Mouse (Mus musculus) cortical plate, adult 2 months (tissue): ENCODE results near the gene Htr5b. TPM values are rescaled to one million over a fixed set of nuclear protein-coding genes. Genes with fewer than 3 reads are reported as not detected.

Experiments
- H3K27ac ChIP-seq: fragments of 200-500 bp; 2 replicates; pipeline ENCODE4 v1.5.1; 2012; ENCODE audit warnings: low read length, control low read depth, inconsistent platforms; ENCODE audit not compliant: insufficient read depth
- H3K4me1 ChIP-seq: fragments of 200-500 bp; 2 replicates; pipeline ENCODE4 v1.6.1; 2011; ENCODE audit warnings: low read length; ENCODE audit not compliant: control insufficient read depth, insufficient read depth
- H3K4me3 ChIP-seq: fragments of 200-500 bp; 2 replicates; pipeline ENCODE4 v1.5.1; 2011; ENCODE audit warnings: mild to moderate bottlenecking, low read length, control low read depth; ENCODE audit not compliant: insufficient read depth
- CTCF ChIP-seq: fragments of 200-500 bp; IDR thresholded peaks from 2 replicates; pipeline ENCODE4 v1.5.1; 2011; ENCODE audit warnings: mild to moderate bottlenecking, control low read depth, low read length; ENCODE audit not compliant: insufficient read depth; ENCODE audit errors: extremely low read depth
- POLR2A ChIP-seq: fragments of 200-500 bp; IDR thresholded peaks from 2 replicates; pipeline ENCODE4 v1.6.1; 2011; ENCODE audit warnings: mild to moderate bottlenecking, low read length, control low read depth; ENCODE audit not compliant: insufficient read depth; ENCODE audit errors: extremely low read depth
- polyA plus RNA-seq: library from polyadenylated mRNA; depleted of rRNA; stranded (reverse); fragments of >200 nt; gene quantifications from 2 replicates; pipeline ENCODE4 v1.2.3, GENCODE M21; 2012

The Htr5b gene
- polyA plus RNA-seq, 1 experiment, result 1.0 TPM

DNA sequence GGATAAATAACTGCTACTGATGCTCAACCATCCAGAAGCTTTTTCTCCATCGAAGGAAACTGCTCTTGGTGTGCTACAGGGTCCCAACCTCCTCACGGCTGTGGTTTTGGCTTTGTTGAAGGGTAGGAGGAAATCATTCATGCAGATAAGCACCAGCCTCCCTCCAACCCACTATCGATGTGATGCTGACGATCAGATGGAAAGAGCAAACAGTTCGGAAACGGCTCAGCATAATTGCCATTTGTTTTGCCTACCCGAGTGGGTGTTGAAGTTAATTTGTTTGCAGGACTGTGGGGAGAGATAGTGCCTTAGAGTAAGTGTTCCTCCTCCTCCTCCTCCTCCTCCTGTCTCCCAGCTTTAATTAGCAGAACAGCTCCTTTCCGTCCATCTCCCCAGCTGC is 12.1 kb upstream of the Htr5b start:
- TF ChIP-seq POLR2A (no peak), CTCF (no peak)

DNA sequence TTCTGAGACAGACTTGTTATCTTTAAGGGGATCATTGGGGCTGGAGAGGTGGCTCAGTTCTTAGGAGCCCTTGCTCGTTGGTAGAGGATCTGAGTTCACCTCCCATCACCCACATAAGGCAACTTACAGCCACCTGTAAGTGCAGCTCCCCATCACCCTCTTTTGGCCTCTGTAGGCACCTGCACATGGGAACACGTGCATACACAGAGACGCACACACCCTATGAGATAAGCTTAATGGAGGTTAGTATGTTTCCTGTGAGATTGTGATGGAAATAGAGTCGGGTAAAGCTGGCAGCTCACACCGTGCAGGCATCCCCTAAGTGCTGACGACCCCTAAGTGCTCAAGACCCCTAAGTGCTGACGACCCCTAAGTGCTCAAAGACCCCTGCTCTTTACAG is 3.2 kb upstream of the Htr5b start:
- Histone ChIP-seq H3K4me1 (peaks cover 1% of the 10 kb centered on the region; the same call in 1 of the 2 replicates), H3K27ac (no peak overlapping the region), H3K4me3 (no peak overlapping the region)
- TF ChIP-seq CTCF, result no peak
- TF ChIP-seq POLR2A, result no peak

More for the DNA sequence above, 12.1 kb upstream of the Htr5b start:
- no peaks in the 10 kb centered on the region for H3K4me1 ChIP-seq
- H3K27ac ChIP-seq, result no peak overlapping the region
- H3K4me3 ChIP-seq, result no peak overlapping the region

DNA sequence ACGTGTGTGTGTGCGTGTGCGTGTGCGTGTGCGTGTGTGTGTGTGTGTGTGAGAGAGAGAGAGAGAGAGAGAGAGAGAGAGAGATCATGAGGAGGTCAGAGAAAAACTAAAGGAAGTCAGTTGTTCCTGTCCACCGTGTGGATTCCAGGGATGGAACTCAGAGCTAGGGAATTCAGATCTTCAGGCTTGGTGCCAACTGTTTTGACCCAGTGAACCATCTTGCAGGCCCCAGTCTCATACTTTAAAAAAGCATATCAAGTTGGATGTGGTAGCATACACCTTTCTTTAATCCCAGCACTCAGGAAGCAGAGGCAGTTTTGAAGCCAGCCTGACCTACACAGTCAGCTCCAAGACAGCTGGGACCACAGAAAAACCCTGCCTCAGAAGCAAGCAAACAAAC is 1.0 kb upstream of the Htr5b start:
- TF ChIP-seq POLR2A, result no peak

DNA sequence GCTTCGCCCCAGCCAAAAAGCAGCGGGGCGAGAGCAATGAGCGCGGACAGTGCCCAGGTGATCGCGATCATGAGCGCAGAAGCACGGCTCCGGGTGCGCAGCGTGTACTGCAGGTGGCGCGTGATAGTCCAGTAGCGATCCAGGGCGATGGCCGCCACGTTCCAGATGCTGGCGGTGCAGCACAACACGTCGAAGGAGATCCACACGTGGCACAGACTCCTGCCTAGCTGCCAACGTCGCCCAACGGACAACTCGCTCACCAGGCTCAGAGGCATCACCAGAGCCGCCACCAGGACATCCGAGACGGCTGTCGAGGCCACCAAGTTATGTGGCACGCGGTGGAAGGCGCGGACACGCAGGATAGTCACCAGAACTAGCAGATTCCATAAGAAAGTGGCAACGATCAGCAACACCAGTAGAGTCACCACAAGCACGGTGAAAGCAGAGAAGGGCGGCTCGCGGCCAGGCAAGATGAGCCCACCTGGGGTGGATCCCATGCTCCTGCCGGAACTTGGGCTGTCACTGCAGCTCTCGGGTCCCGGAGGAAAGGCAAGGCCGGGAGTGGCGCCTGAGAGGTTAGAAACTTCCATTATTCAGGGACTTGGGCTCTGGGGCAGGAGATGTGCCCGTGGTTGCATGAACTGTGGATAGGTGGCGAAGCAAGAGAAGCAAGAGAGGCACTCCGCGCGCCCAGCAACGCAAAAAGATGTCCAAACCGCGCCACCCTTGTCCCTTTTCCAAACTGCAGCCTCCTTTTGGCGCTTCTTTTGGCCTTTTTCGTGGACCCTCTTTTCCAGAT is 466 bp downstream of the Htr5b start:
- Histone ChIP-seq H3K4me1 (peaks cover 1% of the 10 kb centered on the region; the same call in 1 of the 2 replicates), H3K27ac (no peak overlapping the region), H3K4me3 (peak overlapping the region; percentile 22)
- no peak for TF ChIP-seq POLR2A
- no peak for TF ChIP-seq CTCF

More for the DNA sequence above, 1.0 kb upstream of the Htr5b start:
- Histone ChIP-seq H3K4me3 (no peak overlapping the region), H3K4me1 (peaks cover 1% of the 10 kb centered on the region; the same call in 1 of the 2 replicates), H3K27ac (no peak overlapping the region)

DNA sequence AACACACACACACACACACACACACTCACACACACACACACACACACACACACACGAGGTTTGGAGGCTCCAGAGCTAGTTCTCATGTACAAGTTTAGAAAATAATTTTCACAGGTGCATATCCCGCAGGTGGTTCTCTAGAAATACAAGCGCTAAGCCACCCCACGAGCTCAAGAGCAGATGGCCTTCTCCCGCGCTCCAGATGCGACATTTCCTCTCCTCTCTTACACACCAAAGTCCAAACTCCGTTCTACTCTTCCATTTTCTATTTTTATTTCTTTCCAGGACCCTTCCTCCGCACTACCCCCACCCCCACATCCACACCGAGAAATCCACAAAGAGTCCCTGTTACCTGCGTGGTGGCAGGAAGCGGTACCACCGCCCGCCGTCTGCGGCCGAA is 1.2 kb downstream of the Htr5b start:
- no peak overlapping the region for H3K27ac ChIP-seq
- H3K4me1 ChIP-seq, result peaks cover 1% of the 10 kb centered on the region; the same call in 1 of the 2 replicates
- TF ChIP-seq CTCF (no peak), POLR2A (no peak)
- H3K4me3 ChIP-seq, result peak overlapping the region; percentile 22; the same call in 1 of the 2 replicates

DNA sequence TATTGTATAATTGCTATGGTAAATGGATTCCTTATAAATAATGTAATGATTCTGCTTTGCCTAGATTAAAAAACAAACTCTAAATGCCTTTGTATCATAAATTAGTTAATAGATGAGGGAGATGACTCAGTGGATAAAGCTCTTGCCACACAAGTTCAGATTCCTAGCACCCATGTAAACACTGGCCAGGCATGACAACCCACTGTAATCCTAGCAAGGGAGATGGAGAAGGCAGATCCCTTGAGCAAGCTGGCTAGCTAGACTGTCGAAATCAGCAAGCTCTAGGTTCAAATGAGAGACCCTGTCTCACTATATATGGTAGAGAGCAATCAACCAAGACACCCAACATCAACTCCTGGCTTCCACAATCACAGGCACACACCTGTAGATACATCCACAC is 9.7 kb downstream of the Htr5b start:
- H3K4me3 ChIP-seq, result no peak overlapping the region
- TF ChIP-seq POLR2A (no peak), CTCF (no peak)

DNA sequence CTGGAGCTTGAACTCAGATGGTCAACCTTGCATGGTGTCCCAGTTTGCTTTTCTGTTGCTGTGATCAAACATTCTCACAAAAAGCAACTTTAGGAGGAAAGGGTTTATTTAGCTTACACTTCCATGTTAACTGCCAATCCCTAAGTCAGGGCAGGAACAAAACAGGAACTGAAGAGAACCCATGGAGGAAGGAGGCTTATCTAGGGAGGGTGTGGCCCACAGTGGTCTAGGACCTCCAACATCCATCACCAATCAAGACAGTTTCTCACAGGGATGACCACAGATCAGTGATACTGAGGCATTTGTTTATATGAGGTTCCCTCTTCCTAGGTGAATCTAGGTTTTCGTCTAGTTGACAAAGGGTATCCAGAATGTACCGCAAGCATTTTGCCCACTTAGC is 16.3 kb downstream of the Htr5b start:
- no peak for TF ChIP-seq POLR2A
- no peak for TF ChIP-seq CTCF
- Histone ChIP-seq H3K4me1 (no peaks in the 10 kb centered on the region), H3K27ac (no peak overlapping the region), H3K4me3 (no peak overlapping the region)

More for the DNA sequence above, 9.7 kb downstream of the Htr5b start:
- Histone ChIP-seq H3K27ac (no peak overlapping the region), H3K4me1 (no peaks in the 10 kb centered on the region)

DNA sequence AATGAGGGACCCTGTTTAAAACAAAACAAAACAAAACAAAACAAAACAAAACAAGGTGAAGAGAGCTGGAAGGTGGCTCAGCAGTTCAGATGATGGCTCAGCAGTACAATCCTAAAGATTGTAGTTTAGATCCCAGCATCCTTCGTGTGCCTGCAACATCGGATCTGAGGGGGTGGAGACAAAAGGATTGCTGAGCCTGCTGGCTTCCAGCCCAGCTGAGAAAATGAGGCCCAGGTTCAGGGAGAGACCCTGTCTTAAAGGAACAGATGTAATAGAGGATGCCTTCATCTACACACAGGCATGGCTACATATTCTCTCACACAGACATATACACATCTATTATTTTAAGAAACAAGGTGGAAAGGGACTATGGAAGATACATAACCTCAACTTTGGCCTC is 17.1 kb downstream of the Htr5b start:
- Histone ChIP-seq H3K27ac (no peak overlapping the region), H3K4me3 (no peak overlapping the region), H3K4me1 (no peaks in the 10 kb centered on the region)
- TF ChIP-seq POLR2A (no peak), CTCF (no peak)

DNA sequence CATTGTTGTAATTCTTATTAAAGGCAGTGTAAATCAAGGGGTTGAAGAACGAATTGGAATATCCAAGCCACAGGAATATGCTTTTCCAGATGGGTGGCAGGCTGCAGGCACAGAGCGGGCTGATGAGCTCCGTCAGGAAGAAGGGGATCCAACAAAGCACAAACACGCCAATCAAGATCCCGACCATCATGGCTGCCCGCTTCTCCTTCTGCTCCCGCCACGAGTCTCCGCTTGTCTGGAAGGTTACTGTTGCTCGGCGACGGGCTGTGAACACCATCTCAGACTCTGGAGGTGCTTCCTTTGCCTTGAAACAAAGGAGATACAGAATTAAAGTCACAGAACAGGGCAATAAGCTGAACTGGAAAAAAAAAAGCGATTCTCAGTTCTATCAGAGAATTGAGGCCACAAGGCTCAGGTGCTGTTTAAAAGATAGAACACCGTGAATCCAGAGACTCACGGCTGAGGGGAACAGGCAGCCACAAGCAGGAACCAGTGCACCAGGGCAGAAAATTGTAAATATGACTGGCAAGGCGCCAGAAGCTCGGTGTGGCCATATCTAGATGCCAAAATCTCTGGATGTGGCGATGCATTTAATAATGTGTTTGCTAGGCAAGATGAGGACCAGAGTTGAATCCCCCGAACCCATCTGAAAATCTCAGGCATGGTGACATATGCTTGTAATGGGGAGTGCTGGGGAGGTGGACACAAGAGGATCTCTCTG is 17.7 kb downstream of the Htr5b start:
- Histone ChIP-seq H3K4me3 (no peak overlapping the region), H3K27ac (no peak overlapping the region), H3K4me1 (no peaks in the 10 kb centered on the region)
- TF ChIP-seq CTCF (no peak), POLR2A (no peak)

DNA sequence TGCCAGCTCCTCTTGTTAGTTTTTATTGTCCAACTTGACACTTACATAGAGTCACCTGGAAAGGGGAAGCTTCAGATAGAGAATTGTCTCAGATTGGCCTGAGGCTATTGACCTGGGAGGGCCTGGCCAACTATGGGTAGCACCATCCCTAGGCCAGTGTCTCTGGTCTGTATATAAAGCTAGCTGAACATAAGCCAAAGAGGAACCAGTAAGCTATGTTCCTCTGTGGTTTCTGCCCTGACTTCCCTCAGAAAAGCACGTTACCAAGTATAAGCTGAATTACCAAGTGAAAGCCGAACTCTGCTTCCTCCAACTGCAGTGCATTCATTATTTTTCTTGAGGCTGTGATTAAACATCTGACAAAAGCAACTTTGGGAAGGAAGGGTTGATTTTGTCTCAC is 19.5 kb downstream of the Htr5b start:
- Histone ChIP-seq H3K27ac (no peak overlapping the region), H3K4me3 (no peak overlapping the region), H3K4me1 (no peaks in the 10 kb centered on the region)
- TF ChIP-seq POLR2A (no peak), CTCF (no peak)
